Mouse (Mus musculus): ENCODE data around the gene Inpp1. TPM values are rescaled to one million over a fixed set of nuclear protein-coding genes. Genes with fewer than 3 reads are reported as not detected.

Gene Inpp1
- polyA plus RNA-seq, 1 experiment from 2014 or later: 20.4 TPM

Other genes with a start within 250 kb of the Inpp1 start
- gene Nemp2, start 187.0 kb downstream of the Inpp1 start, polyA plus RNA-seq (2016; fragmentation: Nextera tagmentation; extraction: Ambion mirVana): 8.1 and 9.1 TPM in 2 replicates
- 6.7 and 8.0 TPM in 2 replicates for gene Mfsd6, start 90.2 kb downstream of the Inpp1 start, polyA plus RNA-seq (2016; fragmentation: Nextera tagmentation; extraction: Ambion mirVana)
- 30.5 and 33.1 TPM in 2 replicates for gene Hibch, start 27.2 kb upstream of the Inpp1 start, polyA plus RNA-seq (2016; fragmentation: Nextera tagmentation; extraction: Ambion mirVana)
- gene 1700019D03Rik, start 202.5 kb upstream of the Inpp1 start, polyA plus RNA-seq (2016; fragmentation: Nextera tagmentation; extraction: Ambion mirVana): 5.1 and 5.7 TPM in 2 replicates
- gene Mstn, start 244.0 kb upstream of the Inpp1 start, polyA plus RNA-seq (2016; fragmentation: Nextera tagmentation; extraction: Ambion mirVana): 4.5 and 4.8 TPM in 2 replicates

All from neural tube, embryonic 12.5 days (tissue).